Mouse (Mus musculus) C2C12 (cell line): Measurements from ENCODE around the gene Hnrnpa0.

Experiments
- CEBPB ChIP-seq: IDR thresholded peaks from one replicate; pipeline ENCODE4 v1.6.1; 2011; ENCODE audit warnings: low read depth, mild to moderate bottlenecking, control low read depth, moderate library complexity
- CTCF ChIP-seq: IDR thresholded peaks from one replicate; pipeline ENCODE4 v1.5.1; 2011; ENCODE audit not compliant: control insufficient read depth, insufficient read depth, insufficient read length
- MAX ChIP-seq: IDR thresholded peaks from one replicate; pipeline ENCODE4 v1.6.1; 2011; ENCODE audit warnings: mild to moderate bottlenecking, control low read depth
- MYOG ChIP-seq: IDR thresholded peaks from one replicate; pipeline ENCODE4 v1.6.1; 2011; ENCODE audit not compliant: control insufficient read depth, insufficient read length; ENCODE audit errors: extremely low read depth

- TF ChIP-seq CTCF (no peak), CEBPB (no peak), MYOG (no peak), MAX (no peak)
Measured at GRCm38 (mm10) chr13:58116801-58117200, 11.6 kb downstream of the Hnrnpa0 start.
